Mouse (Mus musculus) E14TG2a.4 (cell line): ENCODE measurements around the gene Gm28051.

Source experiments
- H3K27me3 ChIP-seq: 2 replicates; pipeline ENCODE4 v1.6.1; 2014; ENCODE audit warnings: low read length, control low read depth; ENCODE audit not compliant: insufficient read depth
- H3K36me3 ChIP-seq: 2 replicates; pipeline ENCODE4 v1.6.1; 2014; ENCODE audit warnings: low read length, control low read depth; ENCODE audit not compliant: insufficient read depth
- H3K4me1 ChIP-seq: replicated peaks from 2 replicates; pipeline ENCODE4 v1.6.1; 2014; ENCODE audit warnings: low read depth, low read length, control low read depth
- H3K4me3 ChIP-seq: replicated peaks from 2 replicates; pipeline ENCODE4 v1.5.1; 2014; ENCODE audit warnings: mild to moderate bottlenecking, low read length
- H3K9me3 ChIP-seq: 2 replicates; pipeline ENCODE4 v1.6.1; 2014; ENCODE audit warnings: low read length, control low read depth
- CTCF ChIP-seq: conservative IDR thresholded peaks from 2 replicates; pipeline ENCODE4 v1.5.1; 2014; ENCODE audit warnings: low read length
- NANOG ChIP-seq: IDR thresholded peaks from 2 replicates; pipeline ENCODE4 v1.6.1; 2014; ENCODE audit warnings: borderline replicate concordance, low read length, mixed read lengths
- POU5F1 ChIP-seq: IDR thresholded peaks from 2 replicates; pipeline ENCODE4 v1.6.1; 2014; ENCODE audit warnings: low read length, borderline replicate concordance

Gm28051 gene

DNA sequence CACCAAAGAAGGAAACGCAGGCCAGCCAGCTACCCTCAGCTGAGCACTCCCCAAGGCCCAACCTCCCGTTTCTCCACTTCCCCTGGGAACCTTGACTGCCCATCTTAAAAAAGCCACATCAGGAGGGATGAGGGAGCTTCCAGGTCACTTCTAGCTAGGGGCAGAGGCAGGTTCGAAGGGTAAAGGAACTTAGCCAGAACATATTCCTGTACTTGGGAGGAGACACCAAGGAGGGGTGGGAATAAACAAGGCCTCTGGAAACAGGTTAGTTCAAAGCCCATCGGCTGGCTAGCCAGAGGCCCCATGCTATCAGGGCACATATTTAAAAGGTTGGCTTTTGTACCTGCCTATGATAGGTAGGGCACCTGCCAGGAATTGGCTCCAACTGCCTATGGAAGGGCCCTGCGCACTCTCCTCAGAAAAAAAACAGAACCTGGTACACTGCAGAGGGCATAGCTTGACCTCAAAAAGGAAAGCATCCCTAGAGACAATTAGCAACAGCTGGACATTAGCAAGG is 55.8 kb downstream of the Gm28051 start:
- peaks cover 88% of the 10 kb centered on the region for H3K4me1 ChIP-seq
- peaks cover 23% of the 10 kb centered on the region for H3K36me3 ChIP-seq
- peak overlapping the region; percentile 90 for H3K4me3 ChIP-seq
- TF ChIP-seq POU5F1 (no peak), CTCF (no peak), NANOG (no peak)
- peaks cover 3% of the 10 kb centered on the region; the same call in 1 of the 2 replicates for H3K27me3 ChIP-seq
- H3K9me3 ChIP-seq = no peaks in the 10 kb centered on the region

- H3K27me3 ChIP-seq = 0 out of 2 replicates have a peak, but pooled peaks cover 3% of the 10 kb centered on the region
- no peaks in the 10 kb centered on the region for H3K9me3 ChIP-seq
- peak overlapping the region; percentile 90 for H3K4me3 ChIP-seq
- peaks cover 23% of the 10 kb centered on the region for H3K36me3 ChIP-seq
- TF ChIP-seq CTCF (no peak), NANOG (no peak), POU5F1 (no peak)
- H3K4me1 ChIP-seq = peaks cover 88% of the 10 kb centered on the region
Measured at GRCm38 (mm10) chr12:102700453-102700852, 57.1 kb downstream of the Gm28051 start.

DNA sequence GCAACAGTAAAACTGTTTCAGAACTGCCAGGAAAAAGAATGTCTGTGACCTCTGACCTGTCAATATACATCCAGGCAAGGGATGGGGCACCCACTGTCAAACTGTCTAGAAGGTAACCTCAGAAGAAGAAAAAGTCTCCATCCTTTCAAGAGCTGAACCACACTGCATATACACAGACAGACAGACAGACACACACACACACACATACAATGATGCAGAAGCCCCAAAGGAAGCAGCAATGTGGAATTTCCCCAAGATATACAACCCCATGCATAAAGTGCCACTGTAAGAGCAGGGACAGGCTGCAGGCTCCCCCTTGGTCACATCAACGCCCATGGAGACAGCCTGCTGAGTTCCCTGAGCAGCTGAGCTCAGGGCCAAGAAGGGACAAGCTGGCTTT is 58.4 kb downstream of the Gm28051 start:
- TF ChIP-seq NANOG (no peak), POU5F1 (no peak), CTCF (no peak)
- peak overlapping the region; percentile 53 for H3K4me3 ChIP-seq
- H3K27me3 ChIP-seq = 0 out of 2 replicates have a peak, but pooled peaks cover 3% of the 10 kb centered on the region
- no peaks in the 10 kb centered on the region for H3K9me3 ChIP-seq
- peaks cover 30% of the 10 kb centered on the region for H3K36me3 ChIP-seq
- peaks cover 99% of the 10 kb centered on the region for H3K4me1 ChIP-seq

GRCm38 (mm10) chr12:102698089-102698684 is 59.4 kb downstream of the Gm28051 start:
- Histone ChIP-seq H3K36me3 (peaks cover 40% of the 10 kb centered on the region), H3K27me3 (no peaks in the 10 kb centered on the region), H3K4me3 (peak overlapping the region; percentile 53), H3K4me1 (peaks cover 99% of the 10 kb centered on the region), H3K9me3 (no peaks in the 10 kb centered on the region)
- no peak for TF ChIP-seq CTCF
- no peak for TF ChIP-seq NANOG
- TF ChIP-seq POU5F1 = no peak

- H3K36me3 ChIP-seq = peaks cover 48% of the 10 kb centered on the region
- TF ChIP-seq CTCF (no peak), NANOG (no peak), POU5F1 (no peak)
- peaks cover 100% of the 10 kb centered on the region for H3K4me1 ChIP-seq
- no peaks in the 10 kb centered on the region for H3K9me3 ChIP-seq
- peak overlapping the region; percentile 53 for H3K4me3 ChIP-seq
- H3K27me3 ChIP-seq = no peaks in the 10 kb centered on the region
Measured at GRCm38 (mm10) chr12:102697381-102697780, 60.2 kb downstream of the Gm28051 start.

DNA sequence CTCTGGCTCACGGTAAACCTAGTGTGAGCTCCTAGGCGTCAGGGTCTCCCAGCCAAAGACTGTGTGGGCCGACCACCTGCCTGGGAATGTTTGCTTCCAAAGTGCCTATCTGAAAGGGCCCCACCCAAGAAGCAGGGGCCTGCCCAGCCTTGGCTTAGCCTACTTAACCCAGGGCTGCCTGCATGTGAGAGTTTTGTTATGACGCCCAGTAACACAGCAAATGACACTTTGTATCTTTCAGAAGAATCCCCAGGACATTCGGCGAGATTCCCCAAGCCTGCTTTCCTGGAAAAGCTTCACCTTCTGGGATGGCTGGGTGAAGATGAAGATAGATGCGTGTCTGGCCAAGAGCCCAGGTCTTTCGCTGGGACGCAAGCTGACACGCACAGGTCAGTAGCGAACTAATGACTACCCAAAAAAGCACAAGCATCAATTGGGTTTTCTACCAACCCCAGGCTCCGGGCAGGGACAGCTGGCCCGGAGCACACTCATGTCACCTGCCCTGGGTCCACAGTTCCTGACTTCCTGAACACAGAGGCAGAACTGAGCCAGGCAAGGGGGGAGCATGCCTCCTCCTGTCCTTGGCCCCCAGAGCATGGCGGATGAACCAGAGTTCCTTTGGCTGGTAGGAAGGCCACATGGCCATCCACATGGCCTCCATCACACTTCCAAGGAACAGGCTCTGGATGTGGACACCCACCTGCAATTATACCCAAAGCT is 60.8 kb downstream of the Gm28051 start:
- TF ChIP-seq CTCF (no peak), POU5F1 (no peak), NANOG (no peak)
- no peaks in the 10 kb centered on the region for H3K27me3 ChIP-seq
- no peaks in the 10 kb centered on the region for H3K9me3 ChIP-seq
- H3K4me3 ChIP-seq = peak overlapping the region; percentile 53
- peaks cover 52% of the 10 kb centered on the region for H3K36me3 ChIP-seq
- H3K4me1 ChIP-seq = peaks cover 100% of the 10 kb centered on the region

DNA sequence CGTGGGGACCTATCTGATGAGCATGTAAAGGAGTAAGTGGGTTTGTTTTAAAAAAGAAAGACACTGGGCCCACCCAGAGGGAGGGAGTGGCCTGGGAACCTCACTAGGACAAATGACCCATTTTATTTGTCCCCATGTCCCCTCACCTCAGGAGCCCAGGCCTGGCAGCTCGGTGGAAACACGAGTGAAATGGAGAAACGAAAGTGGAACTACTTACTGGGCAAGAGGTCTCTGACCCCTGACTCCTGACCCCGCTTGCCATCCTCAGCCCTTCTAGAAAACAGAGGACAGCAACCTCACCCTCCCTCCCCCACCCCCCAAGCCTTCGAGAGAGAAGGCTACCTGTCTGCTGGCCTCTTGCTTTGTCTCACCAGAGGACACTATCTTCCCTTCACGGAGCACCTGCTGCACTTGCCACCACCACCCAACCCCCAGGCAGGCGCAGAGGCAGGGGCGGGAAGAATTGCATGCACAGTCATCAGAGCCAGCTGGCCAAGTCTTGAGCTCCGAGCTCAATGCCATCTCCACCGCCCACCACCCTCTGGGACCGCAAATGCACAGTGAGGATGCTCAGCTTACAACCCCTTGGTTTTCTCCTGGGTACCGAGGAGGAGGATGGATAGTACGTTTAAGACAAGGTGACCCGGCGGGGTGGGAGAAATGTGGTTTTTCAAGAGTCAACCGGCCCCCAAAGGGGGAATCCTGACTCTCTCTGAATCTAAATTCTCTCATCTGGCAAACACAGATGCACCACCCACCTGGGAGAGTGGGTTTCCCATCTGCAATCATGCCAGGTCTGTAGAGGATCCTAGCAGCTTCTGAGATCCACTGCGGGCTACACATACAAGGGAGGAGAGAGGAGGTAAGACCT is 62.0 kb downstream of the Gm28051 start:
- H3K4me1 ChIP-seq = peaks cover 100% of the 10 kb centered on the region
- peak overlapping the region; percentile 53 for H3K4me3 ChIP-seq
- H3K27me3 ChIP-seq = no peaks in the 10 kb centered on the region
- H3K36me3 ChIP-seq = peaks cover 43% of the 10 kb centered on the region
- TF ChIP-seq CTCF = no peak
- no peak for TF ChIP-seq POU5F1
- TF ChIP-seq NANOG = no peak
- H3K9me3 ChIP-seq = no peaks in the 10 kb centered on the region

GRCm38 (mm10) chr12:102691761-102692160 is 65.8 kb downstream of the Gm28051 start:
- no peak for TF ChIP-seq POU5F1
- no peak for TF ChIP-seq CTCF
- TF ChIP-seq NANOG = no peak
- Histone ChIP-seq H3K9me3 (no peaks in the 10 kb centered on the region), H3K27me3 (no peaks in the 10 kb centered on the region), H3K4me3 (no peak overlapping the region), H3K4me1 (peaks cover 93% of the 10 kb centered on the region), H3K36me3 (peaks cover 46% of the 10 kb centered on the region)
